Mouse (Mus musculus): ENCODE data around the gene Atp2c2. TPM values are rescaled to one million over a fixed set of nuclear protein-coding genes. Genes with fewer than 3 reads are reported as not detected.

The Atp2c2 gene
- polyA plus RNA-seq, 1 experiment, result not detected

DNA sequence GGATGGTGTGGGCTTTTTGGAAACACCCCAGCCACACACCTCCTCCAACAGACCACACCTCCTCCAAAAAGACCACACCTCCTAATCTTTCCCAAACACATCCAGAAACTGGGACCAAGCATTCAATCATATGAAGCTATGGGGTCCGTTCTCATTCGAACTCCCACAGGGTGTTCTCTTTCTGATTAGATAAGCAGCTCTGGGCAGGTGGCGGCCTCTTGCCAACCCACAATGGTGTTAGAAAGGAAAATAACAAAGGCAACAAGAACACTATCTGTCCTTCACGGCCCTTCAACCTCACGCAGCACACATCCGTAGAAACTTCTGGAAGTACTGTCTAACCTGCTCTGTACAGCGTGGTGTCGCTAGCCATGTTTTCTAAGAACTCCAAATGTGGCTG, 27.3 kb downstream of the Atp2c2 start:
- TF ChIP-seq CTCF (IDR thresholded peaks at IDR 0.05; ENCODE audit: insufficient read depth, low read depth, low read length) (no peak), POLR2A (IDR thresholded peaks at IDR 0.05; ENCODE audit: insufficient read depth, low read depth, low read length) (no peak)
- 94% methylated on average over 8 of the region's 8 CpGs for WGBS

DNA sequence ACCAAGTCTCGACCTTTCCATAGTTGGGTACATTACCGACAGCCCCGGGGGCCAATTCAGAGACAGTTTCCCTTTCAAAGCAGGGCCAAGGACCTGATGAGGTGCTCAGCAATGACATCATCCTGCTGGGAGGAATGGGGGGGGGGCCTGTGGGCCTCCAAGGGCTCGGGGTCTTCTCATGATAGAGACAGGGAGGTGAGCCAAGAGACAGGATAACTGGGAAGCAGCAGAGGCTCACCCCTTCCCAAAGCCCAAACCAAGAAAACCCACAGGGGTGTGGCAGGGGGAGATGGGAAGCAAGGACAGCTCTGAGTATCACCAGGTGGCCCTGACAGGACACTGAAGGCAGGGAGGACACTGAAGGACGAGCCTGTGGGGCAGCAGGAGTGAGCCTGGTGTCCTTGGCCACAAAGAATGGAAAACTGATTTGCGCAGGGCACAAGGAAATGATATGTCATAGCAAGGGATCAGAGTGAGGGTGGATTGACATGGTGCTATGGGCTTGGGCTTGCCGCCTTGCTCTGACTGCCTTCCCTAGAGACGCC, 28.6 kb downstream of the Atp2c2 start:
- TF ChIP-seq POLR2A (IDR thresholded peaks at IDR 0.05; ENCODE audit: insufficient read depth, low read depth, low read length) (no peak), CTCF (IDR thresholded peaks at IDR 0.05; ENCODE audit: insufficient read depth, low read depth, low read length) (no peak)
- Histone ChIP-seq H3K4me3 (ENCODE audit: insufficient read depth, low read depth, low read length) (no peak overlapping the region), H3K4me1 (ENCODE audit: control insufficient read depth, insufficient read depth, low read length) (no peaks in the 10 kb centered on the region), H3K27ac (ENCODE audit: insufficient read depth, low read depth, low read length) (no peak overlapping the region)
- 89% methylated on average over 8 of the region's 8 CpGs for WGBS

More for the DNA sequence above, 27.3 kb downstream of the Atp2c2 start:
- H3K4me3 ChIP-seq (ENCODE audit: insufficient read depth, low read depth, low read length), result no peak overlapping the region
- no peaks in the 10 kb centered on the region for H3K4me1 ChIP-seq (ENCODE audit: control insufficient read depth, insufficient read depth, low read length)
- no peak overlapping the region for H3K27ac ChIP-seq (ENCODE audit: insufficient read depth, low read depth, low read length)

DNA sequence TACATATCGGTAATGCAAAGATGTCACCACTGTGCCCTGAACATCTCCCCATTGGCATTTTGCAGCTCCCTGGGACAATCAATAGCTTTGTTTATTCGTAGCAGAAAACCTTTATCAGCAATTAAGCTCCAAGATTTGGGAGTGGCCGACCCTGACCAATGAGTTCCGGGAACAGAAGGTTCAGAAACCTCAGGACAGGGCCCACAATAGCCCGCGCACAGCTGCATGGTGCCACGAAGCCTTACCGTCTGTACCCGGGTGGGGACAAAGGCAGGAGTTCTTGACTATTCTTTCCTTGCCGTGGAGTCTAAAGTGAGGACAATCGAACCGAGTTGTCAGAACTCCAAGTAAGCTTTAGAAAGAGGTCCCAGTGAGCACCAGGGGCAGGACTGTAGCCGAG, 32.3 kb downstream of the Atp2c2 start:
- 74% methylated on average over 13 of the region's 13 CpGs for WGBS
- Histone ChIP-seq H3K4me1 (ENCODE audit: control insufficient read depth, insufficient read depth, low read length) (no peaks in the 10 kb centered on the region), H3K4me3 (ENCODE audit: insufficient read depth, low read depth, low read length) (no peak overlapping the region), H3K27ac (ENCODE audit: insufficient read depth, low read depth, low read length) (no peak overlapping the region)
- TF ChIP-seq CTCF (IDR thresholded peaks at IDR 0.05; ENCODE audit: insufficient read depth, low read depth, low read length), result no peak
- no peak for TF ChIP-seq POLR2A (IDR thresholded peaks at IDR 0.05; ENCODE audit: insufficient read depth, low read depth, low read length)

GRCm38 (mm10) chr8:119736348-119736917, 36.6 kb downstream of the Atp2c2 start:
- H3K4me1 ChIP-seq (ENCODE audit: control insufficient read depth, insufficient read depth, low read length), result no peaks in the 10 kb centered on the region
- WGBS, result 87% methylated on average over 10 of the region's 10 CpGs
- H3K4me3 ChIP-seq (ENCODE audit: insufficient read depth, low read depth, low read length), result no peak overlapping the region
- no peak overlapping the region for H3K27ac ChIP-seq (ENCODE audit: insufficient read depth, low read depth, low read length)
- TF ChIP-seq CTCF (IDR thresholded peaks at IDR 0.05; ENCODE audit: insufficient read depth, low read depth, low read length), result no peak
- no peak for TF ChIP-seq POLR2A (IDR thresholded peaks at IDR 0.05; ENCODE audit: insufficient read depth, low read depth, low read length)

GRCm38 (mm10) chr8:119737093-119737900, 37.5 kb downstream of the Atp2c2 start:
- WGBS, result 76% methylated on average over 11 of the region's 11 CpGs
- Histone ChIP-seq H3K4me1 (ENCODE audit: control insufficient read depth, insufficient read depth, low read length) (no peaks in the 10 kb centered on the region), H3K4me3 (ENCODE audit: insufficient read depth, low read depth, low read length) (no peak overlapping the region), H3K27ac (ENCODE audit: insufficient read depth, low read depth, low read length) (no peak overlapping the region)
- TF ChIP-seq CTCF (IDR thresholded peaks at IDR 0.05; ENCODE audit: insufficient read depth, low read depth, low read length), result no peak
- TF ChIP-seq POLR2A (IDR thresholded peaks at IDR 0.05; ENCODE audit: insufficient read depth, low read depth, low read length), result no peak

GRCm38 (mm10) chr8:119738129-119738907, 38.5 kb downstream of the Atp2c2 start:
- Histone ChIP-seq H3K4me3 (ENCODE audit: insufficient read depth, low read depth, low read length) (no peak overlapping the region), H3K4me1 (ENCODE audit: control insufficient read depth, insufficient read depth, low read length) (no peaks in the 10 kb centered on the region), H3K27ac (ENCODE audit: insufficient read depth, low read depth, low read length) (no peak overlapping the region)
- TF ChIP-seq POLR2A (IDR thresholded peaks at IDR 0.05; ENCODE audit: insufficient read depth, low read depth, low read length) (no peak), CTCF (IDR thresholded peaks at IDR 0.05; ENCODE audit: insufficient read depth, low read depth, low read length) (no peak)
- WGBS, result 91% methylated on average over 19 of the region's 19 CpGs

GRCm38 (mm10) chr8:119740634-119741033, 40.8 kb downstream of the Atp2c2 start:
- H3K4me1 ChIP-seq (ENCODE audit: control insufficient read depth, insufficient read depth, low read length), result no peaks in the 10 kb centered on the region
- WGBS, result 60% methylated on average over 4 of the region's 4 CpGs
- no peak overlapping the region for H3K27ac ChIP-seq (ENCODE audit: insufficient read depth, low read depth, low read length)
- TF ChIP-seq CTCF (IDR thresholded peaks at IDR 0.05; ENCODE audit: insufficient read depth, low read depth, low read length) (no peak), POLR2A (IDR thresholded peaks at IDR 0.05; ENCODE audit: insufficient read depth, low read depth, low read length) (no peak)
- no peak overlapping the region for H3K4me3 ChIP-seq (ENCODE audit: insufficient read depth, low read depth, low read length)

- H3K4me1 ChIP-seq (ENCODE audit: control insufficient read depth, insufficient read depth, low read length), result no peaks in the 10 kb centered on the region
- WGBS, result 80% methylated on average over 7 of the region's 7 CpGs
- H3K27ac ChIP-seq (ENCODE audit: insufficient read depth, low read depth, low read length), result no peak overlapping the region
- H3K4me3 ChIP-seq (ENCODE audit: insufficient read depth, low read depth, low read length), result no peak overlapping the region
- TF ChIP-seq POLR2A (IDR thresholded peaks at IDR 0.05; ENCODE audit: insufficient read depth, low read depth, low read length) (no peak), CTCF (IDR thresholded peaks at IDR 0.05; ENCODE audit: insufficient read depth, low read depth, low read length) (no peak)
Measured at GRCm38 (mm10) chr8:119742409-119742808, 42.6 kb downstream of the Atp2c2 start.

All from olfactory bulb, adult 2 months (tissue).